Mouse (Mus musculus): ENCODE measurements around the gene Dnajc3. TPM values are rescaled to one million over a fixed set of nuclear protein-coding genes. Genes with fewer than 3 reads are reported as not detected.
"Not testable (repeated sequence)": the region's sequence is repeated elsewhere in the genome, so short reads cannot be mapped to it uniquely, and the experiment has no call there.

Gene Dnajc3
- total RNA-seq, 2 experiments from 2014 or later = 68.4 to 70.1 TPM

DNA sequence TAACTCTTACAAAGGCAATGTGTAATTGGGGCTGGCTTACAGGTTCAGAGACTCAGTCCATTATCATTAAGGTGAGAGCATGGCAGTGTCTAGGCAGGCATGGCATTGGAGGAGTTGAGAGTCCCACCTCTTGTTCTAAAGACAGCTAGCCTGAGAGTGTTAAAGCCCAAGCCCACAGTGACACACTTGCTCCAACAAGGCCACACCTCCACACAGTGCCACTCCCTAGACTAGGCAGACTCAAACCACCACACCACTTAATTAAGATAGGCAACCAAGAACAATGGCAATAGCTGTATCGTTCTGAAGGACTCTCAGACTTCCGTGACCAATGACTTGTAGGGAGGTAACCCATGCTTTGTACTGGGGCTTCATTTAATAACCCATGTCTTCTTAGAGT lies 7.0 kb upstream of the Dnajc3 start:
- no peak for DNase-seq

DNA sequence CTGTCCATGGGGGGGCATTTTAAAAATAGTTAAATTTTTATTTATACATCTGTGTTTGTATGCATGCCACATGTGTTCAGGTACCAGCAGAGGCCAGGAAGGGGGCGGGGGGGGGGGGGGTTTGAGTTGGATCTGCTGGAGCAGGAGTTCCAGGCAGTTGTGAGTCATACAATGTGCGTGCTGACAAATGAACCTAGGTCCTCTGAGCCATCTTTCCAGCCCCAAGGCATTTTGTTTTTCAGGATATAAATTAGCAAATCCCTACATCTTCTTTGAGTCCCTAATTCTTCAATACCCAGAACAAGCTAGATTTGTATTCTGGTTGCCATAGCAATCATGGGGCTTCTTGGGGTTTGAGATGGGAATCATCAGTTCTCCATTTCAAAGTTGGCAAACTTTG lies 6.6 kb upstream of the Dnajc3 start:
- DNase-seq = no peak

DNA sequence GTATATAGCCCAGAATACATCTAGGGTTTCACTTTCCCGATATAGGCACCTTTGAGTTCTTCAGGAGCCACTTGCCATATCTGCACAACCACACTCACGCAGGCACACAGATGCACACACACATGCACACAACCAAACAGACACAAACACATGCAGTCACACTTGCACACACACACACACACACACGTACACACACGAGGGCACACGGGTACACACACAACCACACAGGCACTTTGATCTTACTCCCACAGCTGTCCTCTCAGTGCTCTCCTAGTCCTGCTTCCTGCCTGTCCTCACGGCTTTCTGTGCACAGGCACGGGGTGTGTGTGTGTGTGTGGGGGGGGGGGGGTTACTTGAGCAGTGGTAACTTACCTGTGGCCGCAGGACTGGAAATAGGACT lies 4.8 kb upstream of the Dnajc3 start:
- no peak for DNase-seq

DNA sequence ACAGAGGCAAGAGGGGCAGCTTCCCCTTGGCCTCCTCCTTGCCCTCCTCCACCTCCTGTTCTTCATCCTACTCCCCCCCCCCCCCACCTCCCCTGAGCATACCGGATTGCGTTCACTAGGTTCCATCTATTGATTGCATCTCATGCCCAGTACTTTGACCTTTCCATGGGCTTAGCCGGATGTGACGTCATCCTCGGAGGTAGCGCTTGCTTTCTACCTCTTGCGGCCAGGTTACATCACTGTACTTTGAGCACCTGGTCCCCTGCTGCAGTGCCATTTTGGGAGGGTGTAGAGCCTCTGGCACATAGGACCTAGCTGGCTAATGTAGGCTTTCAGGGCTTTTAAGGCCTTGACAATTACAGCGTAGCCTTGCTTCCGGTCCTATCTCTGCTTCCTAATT lies 3.1 kb upstream of the Dnajc3 start:
- no peak for DNase-seq

DNA sequence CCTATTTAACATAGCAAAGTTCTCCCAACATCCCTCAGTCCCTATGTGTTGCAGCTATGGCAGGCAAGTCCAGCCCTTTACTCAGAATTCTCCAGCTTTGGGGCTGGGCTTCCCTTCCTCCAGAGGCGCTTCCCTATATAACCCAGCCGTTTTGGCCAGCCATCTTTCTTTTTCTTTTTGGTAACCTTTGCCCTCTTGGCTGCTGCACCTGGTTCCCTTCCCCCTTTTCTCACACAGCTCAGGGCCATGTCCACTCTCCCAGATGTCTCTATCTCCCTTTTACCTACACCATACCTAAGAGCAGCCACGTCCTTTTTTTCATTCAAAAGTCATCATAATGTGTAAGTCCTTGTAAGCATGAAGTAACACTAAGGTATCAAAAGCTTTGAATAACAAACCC lies 1.5 kb upstream of the Dnajc3 start:
- DNase-seq = no peak

DNA sequence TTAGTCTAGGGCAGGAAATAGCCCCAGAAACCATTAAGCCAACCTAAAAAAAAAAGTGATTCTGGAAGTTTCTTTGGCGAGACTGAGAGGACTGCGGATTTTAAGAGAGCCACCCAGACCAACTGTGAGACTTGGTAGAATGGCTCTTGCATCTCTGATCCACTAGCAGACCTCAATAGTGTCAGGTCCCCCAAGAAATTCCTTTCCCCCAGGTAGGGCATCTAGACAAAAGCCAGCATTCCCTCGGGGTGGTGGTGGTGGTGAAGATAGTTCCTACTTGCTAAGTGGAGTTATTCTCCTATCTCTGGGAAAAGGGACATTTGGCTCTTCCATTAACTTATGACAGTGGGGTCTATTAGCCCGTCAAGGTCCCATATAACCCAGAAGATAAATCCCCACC lies 824 bp upstream of the Dnajc3 start:
- DNase-seq = no peak

DNA sequence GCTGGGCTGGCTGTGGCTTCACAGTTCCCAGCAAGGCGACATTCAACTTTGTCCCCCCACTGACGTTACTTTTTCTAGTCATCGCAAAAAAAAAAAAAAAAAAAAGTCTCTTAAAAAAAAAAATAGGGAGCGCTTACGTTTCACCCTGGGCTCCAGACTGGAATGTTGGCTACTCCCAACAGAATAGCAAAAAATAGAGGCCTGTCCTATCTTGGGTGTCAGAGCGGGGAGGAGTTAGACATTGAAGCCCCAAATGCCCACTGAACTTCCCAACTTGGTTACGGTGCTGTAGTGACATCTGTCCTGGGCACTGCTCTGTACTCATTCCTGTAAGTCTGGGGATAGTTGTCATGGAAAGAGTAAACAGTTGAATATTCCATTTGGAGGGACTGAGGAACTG lies 775 bp downstream of the Dnajc3 start:
- DNase-seq = peak; percentile 21 to 22

DNA sequence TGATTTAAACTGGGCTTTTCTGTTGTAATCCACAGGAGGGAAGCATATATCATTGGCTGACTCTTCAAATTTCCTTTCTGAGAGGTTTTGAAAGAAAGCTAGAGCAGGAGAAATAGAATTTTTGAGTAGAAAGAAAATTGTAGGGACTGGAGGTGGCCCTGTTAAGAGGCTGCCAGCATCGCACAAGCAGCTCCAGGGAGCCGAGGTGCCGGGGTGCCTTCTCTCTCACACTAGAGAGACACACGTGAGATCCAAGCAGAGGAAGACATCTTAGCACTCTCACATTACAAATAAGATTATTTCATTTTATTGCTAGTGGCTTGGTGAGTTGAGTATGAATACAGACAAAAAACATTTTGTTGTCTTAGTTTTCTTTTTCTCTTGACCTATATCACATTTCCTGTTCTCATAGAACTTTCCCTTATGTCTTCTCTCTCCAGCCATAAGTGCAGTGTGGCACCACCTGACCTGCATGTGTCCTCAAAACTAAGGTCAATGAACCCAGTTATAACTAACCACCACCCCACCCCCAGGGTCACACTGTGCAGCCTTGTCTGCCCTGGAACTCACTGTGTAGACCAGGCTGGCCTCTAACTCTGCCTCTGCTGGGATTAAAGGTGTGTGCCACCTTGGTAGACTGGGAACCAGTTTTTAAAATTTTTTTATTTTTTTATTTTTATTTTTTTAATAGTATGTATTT lies 3.2 kb downstream of the Dnajc3 start:
- DNase-seq = no peak

DNA sequence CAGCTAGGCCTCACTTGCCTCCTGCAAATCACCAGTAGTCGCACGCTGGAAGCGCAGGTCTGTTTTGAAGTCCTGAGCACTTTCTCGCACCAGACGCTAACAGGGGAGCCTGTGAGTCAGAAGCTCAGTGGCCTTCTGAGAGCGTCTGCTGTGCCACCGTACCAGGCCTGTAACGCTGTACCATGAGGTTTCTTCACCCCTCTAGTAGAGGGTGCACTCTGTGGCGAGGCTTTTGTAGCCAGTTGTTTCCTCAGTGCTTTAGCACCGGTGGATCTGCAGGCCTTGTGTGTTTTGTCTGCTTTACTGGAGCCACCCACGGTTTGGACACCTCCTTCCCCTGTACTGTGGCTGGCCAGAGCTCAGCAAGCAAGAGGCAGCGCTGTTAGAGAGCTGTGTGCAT lies 4.3 kb downstream of the Dnajc3 start:
- peak; percentile 21 to 25 for DNase-seq

DNA sequence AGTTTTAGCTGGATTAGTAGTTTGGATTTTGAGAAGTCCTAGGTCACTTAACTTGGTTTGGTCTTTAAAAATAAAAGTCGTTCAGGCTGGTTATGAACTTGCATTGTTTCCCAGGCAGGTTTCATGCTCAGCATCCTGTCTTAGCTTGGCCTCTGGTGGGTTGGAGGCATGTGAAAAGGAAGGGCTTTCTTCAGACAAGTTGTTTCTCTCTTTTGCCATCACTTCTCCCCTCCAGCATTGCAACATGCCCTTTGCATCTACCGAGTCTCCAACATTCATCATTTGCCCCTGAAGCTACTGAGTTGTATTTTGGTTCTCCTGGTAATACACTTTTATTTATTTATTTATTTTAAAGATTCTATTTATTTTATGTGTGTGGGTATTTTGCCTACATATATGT lies 6.9 kb downstream of the Dnajc3 start:
- no peak for DNase-seq

DNA sequence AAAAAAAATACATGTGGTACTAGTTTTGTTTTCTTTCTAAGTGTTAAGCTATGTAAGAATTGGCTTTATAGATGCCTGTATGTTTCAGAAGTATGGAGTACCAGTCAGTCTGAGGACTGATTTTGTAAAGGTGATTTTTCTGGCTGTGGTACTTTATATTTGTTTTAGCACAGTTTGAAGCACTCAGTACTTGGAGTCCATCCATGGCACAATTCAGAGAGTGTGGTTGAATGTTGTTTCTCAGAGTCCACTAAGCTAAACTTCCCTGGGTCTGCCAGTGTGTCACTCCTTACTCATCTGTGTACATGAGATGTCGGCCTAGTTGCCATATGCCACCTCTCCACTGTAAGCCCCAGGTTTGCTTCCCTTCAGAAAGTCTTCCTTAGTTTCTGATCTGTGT lies 11.1 kb downstream of the Dnajc3 start:
- no peak for DNase-seq

DNA sequence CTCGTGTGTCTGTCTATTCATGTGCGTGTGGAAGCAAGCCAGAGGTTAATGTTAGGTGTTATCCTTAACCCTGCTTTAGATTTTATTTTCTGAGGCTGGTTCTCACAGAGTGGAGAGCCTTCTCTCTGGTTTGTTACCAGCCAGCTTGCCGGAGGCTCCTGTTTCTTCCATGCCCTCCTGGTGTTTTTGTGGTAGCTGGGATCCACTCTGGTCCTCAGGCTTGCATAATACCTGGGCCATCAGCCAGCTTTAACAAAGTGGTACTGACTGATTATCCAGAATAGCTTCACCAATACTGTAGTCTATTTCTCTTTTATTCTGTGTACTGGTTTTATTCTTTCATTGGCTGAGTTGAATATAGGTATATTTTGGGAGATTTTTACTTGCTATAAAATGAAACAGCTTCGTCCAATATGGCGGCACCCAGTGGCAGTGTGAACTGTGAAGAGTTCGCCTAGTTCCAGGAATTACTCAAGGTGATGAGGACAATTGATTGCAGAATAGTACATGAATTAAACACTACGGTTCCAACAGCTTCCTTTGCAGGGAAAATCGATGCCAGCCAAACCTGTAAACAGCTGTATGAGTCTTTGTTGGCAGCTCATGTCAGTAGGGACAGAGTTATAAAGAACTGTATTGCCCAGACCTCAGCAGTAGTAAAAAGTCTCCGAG lies 14.3 kb downstream of the Dnajc3 start:
- DNase-seq = peak; percentile 24 to 29

DNA sequence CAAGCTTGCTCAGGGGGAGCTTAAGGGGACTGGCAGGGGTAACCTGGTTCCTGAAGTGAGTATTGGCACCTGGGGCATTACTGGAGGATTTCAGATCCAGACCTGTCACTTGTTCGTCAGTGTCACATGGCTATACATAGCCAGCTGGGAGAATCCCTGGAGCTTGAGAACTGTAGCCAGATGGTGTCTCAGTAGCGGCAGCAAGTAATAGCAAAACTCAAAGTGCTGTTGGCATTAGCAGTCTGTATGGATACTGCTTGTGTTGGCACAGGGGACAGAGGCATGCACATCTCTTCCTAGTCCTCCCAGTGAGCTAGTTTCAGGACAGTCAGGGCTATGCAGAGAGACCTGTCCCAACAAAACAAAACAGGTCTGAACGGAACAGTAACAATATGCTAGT lies 20.2 kb downstream of the Dnajc3 start:
- no peak for DNase-seq

DNA sequence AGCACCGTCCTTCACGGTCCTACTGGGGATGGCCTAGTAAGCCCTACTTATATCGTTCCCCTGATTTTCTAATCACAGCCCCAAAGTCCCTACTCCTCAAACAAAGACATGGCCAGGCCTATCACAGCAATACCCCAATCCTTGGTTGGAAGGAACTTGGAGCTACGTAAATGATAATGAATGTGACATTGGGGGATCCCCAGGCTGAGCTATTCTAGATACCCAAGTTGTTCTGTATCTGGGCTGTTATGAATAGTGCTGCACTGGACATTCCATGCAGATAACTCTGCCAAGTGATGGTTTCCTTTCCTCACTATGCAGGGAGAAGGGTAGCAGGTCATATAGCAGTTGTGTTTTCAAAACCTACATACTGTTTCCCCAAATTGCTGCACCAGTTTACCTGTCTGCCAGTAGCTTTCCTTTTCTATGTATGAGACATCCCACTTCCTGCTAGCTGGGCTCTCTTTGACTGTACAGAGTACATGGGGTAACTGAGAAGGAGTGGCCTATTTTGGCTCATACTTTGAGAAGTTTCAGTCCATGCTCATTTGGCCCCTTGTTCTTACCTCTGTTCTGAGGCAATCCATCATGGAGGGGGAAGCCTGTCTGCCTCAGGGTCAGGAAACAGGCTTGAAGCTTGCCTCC lies 27.7 kb downstream of the Dnajc3 start:
- DNase-seq = no peak

DNA sequence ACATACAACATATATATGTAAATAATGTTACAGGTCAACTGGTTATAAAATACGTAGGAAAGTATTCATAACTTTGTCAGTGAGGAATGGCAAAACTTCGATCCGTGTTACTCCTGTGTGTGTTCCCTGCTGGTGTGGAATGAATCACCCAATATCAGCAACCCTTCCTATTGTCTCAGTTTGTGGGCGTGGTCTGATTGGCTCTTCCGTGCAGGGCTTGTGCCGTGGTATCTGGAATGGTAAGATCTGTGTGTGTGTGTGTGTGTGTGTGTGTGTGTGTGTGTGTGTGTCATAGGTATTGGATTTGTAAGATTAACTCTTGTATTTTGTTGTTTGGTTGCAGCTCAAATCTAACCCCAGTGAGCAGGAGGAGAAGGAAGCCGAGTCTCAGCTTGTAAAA lies 29.9 kb downstream of the Dnajc3 start:
- no peak for DNase-seq

DNA sequence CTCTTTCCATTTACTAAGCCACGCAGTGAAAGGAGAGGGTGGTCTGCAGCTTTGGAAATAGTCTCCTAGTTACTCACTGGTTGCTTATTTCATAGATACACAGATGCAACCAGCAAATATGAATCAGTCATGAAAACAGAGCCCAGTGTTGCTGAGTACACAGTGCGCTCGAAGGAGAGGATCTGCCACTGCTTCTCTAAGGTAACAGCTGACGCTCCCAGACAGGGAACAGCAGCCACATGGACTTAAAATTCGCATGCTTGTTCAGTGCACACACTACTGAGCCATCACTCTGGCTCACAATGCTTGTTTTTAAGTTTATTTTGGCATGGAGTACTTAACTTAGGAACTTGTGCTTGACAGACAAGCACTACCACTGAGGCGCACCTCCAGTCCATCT lies 34.5 kb downstream of the Dnajc3 start:
- DNase-seq = no peak

DNA sequence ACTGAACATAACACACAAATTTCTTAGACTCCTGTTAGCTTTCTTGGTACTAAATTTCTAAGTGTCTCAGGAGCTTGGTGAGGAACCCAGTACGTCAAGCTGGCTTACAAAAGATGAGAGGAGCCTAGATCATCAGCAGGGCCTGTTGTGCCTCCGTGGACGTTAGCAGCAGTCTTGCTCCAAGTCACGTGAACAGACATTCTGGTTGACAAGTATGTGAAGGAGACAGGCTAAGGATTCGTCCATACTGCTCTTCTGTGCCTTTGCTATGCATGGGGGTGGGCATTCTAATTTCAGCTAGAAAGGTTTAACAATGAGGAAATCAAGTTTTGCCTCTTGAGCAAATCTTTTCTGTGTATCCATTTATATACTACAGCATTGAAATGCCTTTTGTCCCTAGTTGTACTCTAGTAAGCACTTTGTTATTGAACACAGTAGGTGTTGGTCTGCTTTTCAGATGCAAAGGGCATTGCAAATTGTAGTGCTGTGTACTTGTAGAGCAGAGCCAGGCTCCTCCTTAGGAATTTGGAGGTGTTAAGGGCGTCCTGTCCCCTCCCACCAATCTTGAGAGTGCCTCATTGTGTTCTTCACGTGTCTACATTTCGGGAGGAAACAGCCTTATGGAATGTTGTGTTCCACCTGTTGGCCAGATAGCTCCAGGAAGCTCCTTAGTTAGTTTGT lies 39.5 kb downstream of the Dnajc3 start:
- DNase-seq = no peak

DNA sequence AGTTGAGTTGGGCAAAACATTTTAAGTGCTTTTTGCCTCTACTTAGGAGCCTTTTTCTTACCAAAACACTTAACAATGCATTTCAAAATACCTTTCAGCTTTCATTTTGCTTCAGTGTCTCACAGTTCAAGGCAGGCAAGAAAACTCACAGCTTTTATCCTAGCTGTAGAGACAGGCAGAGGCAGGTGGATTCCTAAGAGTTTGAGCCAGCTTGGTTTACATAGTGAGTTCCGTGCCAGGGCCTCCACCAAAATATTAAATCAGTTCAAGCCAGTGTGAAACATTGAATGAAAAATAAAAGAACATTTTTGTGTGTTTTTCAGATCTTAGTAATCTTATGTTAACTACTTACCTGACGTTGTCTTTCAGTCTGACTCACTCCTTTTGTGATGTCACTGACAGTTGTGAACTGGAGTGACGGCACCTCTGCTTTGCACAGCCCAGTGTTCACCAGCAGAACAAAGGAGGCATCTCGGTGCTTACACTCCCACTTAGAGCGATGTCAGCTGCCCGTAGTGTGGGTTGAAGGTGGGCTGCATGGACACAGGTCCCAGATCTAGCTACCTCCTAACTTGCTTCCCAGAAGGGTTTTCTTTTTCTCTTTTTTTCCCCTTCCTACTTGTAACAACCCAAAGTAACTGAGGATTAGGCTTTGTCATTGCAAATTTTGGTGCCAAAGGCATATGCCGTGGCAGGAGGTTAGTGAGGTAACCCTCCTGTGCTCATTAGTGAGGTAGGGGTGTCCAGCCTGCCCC lies 42.0 kb downstream of the Dnajc3 start:
- no peak for DNase-seq

DNA sequence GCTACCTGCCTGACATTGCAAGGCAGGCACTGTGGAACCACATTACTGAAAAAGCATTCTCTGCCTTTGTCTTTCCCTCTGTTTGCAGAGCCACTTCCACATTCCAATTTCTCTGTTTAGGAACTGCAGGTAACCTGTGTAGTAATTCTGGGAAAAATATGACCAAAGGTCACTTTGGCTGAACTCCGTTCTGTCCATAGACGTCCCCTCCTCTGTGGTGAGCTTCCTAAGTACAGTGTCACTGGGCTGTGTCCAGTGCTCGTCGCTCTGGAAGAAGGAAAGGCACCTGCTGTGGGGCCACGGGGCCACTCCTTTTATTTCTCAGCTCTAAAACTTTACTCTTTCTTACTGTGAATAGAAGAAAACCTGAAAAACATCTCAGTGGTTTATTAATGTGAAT lies 42.6 kb downstream of the Dnajc3 start:
- no peak for DNase-seq

DNA sequence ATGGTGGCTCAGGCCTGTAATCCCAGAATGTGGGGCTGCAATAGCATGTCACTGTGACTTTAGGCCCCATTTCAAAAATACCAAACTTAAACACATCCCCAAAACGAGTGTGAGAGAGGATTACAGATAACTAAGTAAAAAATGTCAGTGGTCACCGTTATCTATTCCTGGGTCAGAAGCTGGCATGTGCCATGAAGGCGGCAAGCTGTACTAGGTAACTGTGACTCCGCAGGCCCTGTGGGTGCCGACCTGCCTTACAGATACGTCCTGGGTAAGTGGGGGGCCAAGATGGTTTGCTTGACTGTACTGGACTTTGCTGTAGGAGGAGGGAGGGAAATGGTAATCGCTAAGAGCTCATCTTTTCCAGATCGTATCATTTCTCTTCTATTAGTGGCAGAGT lies 43.1 kb downstream of the Dnajc3 start:
- no peak for DNase-seq

DNA sequence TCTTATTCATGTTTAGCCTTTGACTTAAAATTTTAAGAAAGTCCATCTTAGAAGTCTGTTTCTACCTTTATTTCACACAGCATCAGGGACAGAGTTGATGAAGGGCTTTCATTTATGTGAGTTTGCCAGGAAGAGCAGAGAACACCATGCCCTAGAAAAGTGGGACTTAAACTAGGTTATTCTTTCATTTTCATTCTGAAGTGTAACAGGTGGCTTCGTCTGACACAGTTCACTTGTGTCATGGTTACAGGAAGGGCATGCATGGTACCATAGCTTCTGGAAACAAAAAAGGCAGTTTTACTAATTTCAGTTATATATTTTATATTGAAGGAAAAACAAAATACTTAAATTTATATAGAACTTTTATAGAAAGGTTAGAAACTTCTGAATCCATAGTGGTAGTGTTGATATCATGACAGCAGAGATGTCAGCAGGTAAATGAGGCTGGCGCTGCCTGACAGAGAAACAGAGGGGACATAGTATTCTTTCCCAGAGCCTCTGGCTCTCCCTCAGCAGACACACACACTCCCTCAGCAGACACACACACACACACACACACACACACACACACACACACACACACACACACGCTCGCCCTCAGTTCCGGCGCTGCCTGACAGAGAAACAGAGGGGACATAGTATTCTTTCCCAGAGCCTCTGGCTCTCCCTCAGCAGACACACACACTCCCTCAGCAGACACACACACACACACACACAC lies 44.1 kb downstream of the Dnajc3 start:
- DNase-seq = not testable (repeated sequence)

Measured in adrenal gland, postnatal 36 days (tissue).